Mouse (Mus musculus) lung, postnatal 10 days (tissue): ENCODE data around the gene Fam219a.

Source experiments
- DNase-seq: peaks from one replicate; pipeline ENCODE4 v3.0.0; 2021

Fam219a gene

GRCm38 (mm10) chr4:41468396-41469080 is 100.8 kb downstream of the Fam219a start:
- peak; percentile 79 for DNase-seq
